13 mouse cellular contexts compared by ENCODE assay signal in the genomic region with DNA sequence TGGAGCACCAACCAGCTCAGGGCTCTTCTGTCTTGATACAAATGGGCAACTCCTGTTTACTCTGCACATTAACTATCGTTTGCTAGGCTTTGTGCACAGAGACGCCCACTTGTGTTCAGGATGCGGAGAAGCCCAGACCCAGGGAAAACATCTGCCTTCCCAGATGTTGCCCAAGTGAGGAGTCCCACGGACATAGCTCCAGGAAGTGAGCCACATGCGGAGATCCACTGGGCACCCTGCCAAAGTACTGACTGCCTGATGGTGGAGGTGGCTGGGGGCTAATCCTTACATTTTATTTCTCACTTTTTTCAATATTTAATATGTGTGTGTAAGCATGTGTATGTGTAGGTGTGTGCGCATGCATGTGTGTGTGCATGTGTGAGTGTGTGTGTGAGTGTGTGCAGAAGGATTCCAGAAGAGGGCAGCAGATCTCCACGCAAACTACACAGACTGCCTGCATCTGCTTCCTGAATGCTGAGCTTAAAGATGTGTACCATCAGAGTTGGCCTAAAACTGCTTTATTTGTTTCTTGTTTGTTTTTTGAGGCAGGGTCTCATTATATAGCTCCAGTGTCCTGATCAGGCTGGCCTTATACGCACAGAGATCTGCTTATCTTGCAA. TPM values are rescaled to one million over a fixed set of nuclear protein-coding genes. Genes with fewer than 3 reads are reported as not detected.
DNase-seq lines count a peak whose midpoint lies in the region; ATAC-seq and TF ChIP-seq lines count a peak whose summit lies in the region.
"Had no signal": no experiment of that assay in that cellular context is flagged by ENCODE, and none has a peak within 500 bp of the region (broad histone marks: within the 10 kb centered on the region; RNA-seq: fewer than 3 reads in every experiment).

No protein-coding gene starts in this region.

- H3K9me3 ChIP-seq in midbrain, embryonic 11.5 days (ENCODE audit: control insufficient read depth, low read length): no peaks in the 10 kb centered on the region; the same call in 1 of the 2 replicates
- H3K9me3 ChIP-seq: hindbrain, embryonic 15.5 days; limb, embryonic 15.5 days had no signal

- no peak overlapping the region for H3K4me2 ChIP-seq in midbrain, embryonic 11.5 days
- H3K4me2 ChIP-seq: hindbrain, embryonic 15.5 days; limb, embryonic 15.5 days; neural tube, embryonic 12.5 days had no signal

- TF ChIP-seq CTCF in kidney, adult 2 months (conservative IDR thresholded peaks at IDR 0.05; ENCODE audit: insufficient read depth, insufficient read length, low read depth, low read length): peak; percentile 91
- TF ChIP-seq CTCF in thymus, adult 2 months (IDR thresholded peaks at IDR 0.05; ENCODE audit: borderline replicate concordance, control insufficient read depth, extremely low read depth, insufficient read depth, low read length, poor library complexity): peak; percentile 46; the same call in 1 of the 2 replicates
- TF ChIP-seq CTCF in bone marrow macrophage, adult 2 months (IDR thresholded peaks at IDR 0.05; ENCODE audit: low read depth, low read length): peak; percentile 57; the same call in 1 of the 2 replicates

- TF ChIP-seq POLR2A in kidney, adult 2 months (IDR thresholded peaks at IDR 0.05; ENCODE audit: low read depth, low read length): no peak
- TF ChIP-seq POLR2A in thymus, adult 2 months (IDR thresholded peaks at IDR 0.05; ENCODE audit: control insufficient read depth, extremely low read depth, insufficient read depth, low read length, poor library complexity): no peak
- no peak for TF ChIP-seq POLR2A in bone marrow macrophage, adult 2 months (IDR thresholded peaks at IDR 0.05; ENCODE audit: borderline replicate concordance, low read depth, low read length)

- H3K27ac ChIP-seq in kidney, adult 2 months (ENCODE audit: insufficient read depth, low read depth, low read length): no peak overlapping the region
- H3K27ac ChIP-seq in thymus, adult 2 months (ENCODE audit: control insufficient read depth, insufficient read depth, low read length): no peak overlapping the region
- H3K27ac ChIP-seq in bone marrow macrophage, adult 2 months (ENCODE audit: insufficient read depth, low read depth, low read length): no peak overlapping the region
- H3K27ac ChIP-seq in midbrain, embryonic 11.5 days (ENCODE audit: low read depth, low read length): no peak overlapping the region
- H3K27ac ChIP-seq: hindbrain, embryonic 15.5 days; limb, embryonic 15.5 days; neural tube, embryonic 12.5 days had no signal

- WGBS in kidney, adult 2 months: 71% methylated on average over 8 of the region's 8 CpGs
- WGBS in thymus, adult 2 months: 82% methylated on average over 8 of the region's 8 CpGs
- WGBS in midbrain, embryonic 11.5 days: 90% methylated on average over 8 of the region's 8 CpGs

- H3K9ac ChIP-seq in midbrain, embryonic 11.5 days (ENCODE audit: low read length): no peak overlapping the region
- H3K9ac ChIP-seq: hindbrain, embryonic 15.5 days; limb, embryonic 15.5 days; neural tube, embryonic 12.5 days had no signal

- no peak overlapping the region for H3K4me3 ChIP-seq in kidney, adult 2 months (ENCODE audit: insufficient read depth, low read depth, low read length)
- no peak overlapping the region for H3K4me3 ChIP-seq in thymus, adult 2 months (ENCODE audit: control insufficient read depth, insufficient read depth, low read length)
- H3K4me3 ChIP-seq in bone marrow macrophage, adult 2 months (ENCODE audit: insufficient read depth, low read length): no peak overlapping the region
- H3K4me3 ChIP-seq in midbrain, embryonic 11.5 days (ENCODE audit: low read depth, low read length): no peak overlapping the region
- H3K4me3 ChIP-seq: hindbrain, embryonic 15.5 days; limb, embryonic 15.5 days; neural tube, embryonic 12.5 days had no signal

- H3K36me3 ChIP-seq in kidney, adult 2 months (ENCODE audit: control insufficient read depth, insufficient read depth, low read length): no peaks in the 10 kb centered on the region
- no peaks in the 10 kb centered on the region for H3K36me3 ChIP-seq in thymus, adult 2 months (ENCODE audit: control insufficient read depth, insufficient read depth, low read length)
- H3K36me3 ChIP-seq in midbrain, embryonic 11.5 days (ENCODE audit: control insufficient read depth, insufficient read depth, low read length): no peaks in the 10 kb centered on the region
- H3K36me3 ChIP-seq: hindbrain, embryonic 15.5 days; limb, embryonic 15.5 days; neural tube, embryonic 12.5 days had no signal

- DNase-seq in kidney, adult 2 months: peak; percentile 31
- no peak for DNase-seq in kidney, adult 8-10 months
- no peak for DNase-seq in thymus, adult 2 months
- no peak for DNase-seq in thymus, postnatal 10 days (ENCODE audit: low spot score in 2 of 2)
- peak; percentile 31 for DNase-seq in thymus, postnatal 14 days
- DNase-seq in midbrain, embryonic 11.5 days (ENCODE audit: low spot score, missing footprints): no peak
- DNase-seq: cerebellum, adult 18-20 months had no signal

- ATAC-seq in monocyte, adult 5-6 weeks (replicated peaks; ENCODE audit: insufficient number of reproducible peaks, low FRiP score, low TSS enrichment, poor library complexity, severe bottlenecking): no peak
- ATAC-seq in midbrain, embryonic 11.5 days (ENCODE audit: low FRiP score): no peak
- ATAC-seq: forebrain, embryonic 14.5 days had no signal

- H3K4me1 ChIP-seq in kidney, adult 2 months (ENCODE audit: control insufficient read depth, insufficient read depth, low read length): no peaks in the 10 kb centered on the region
- H3K4me1 ChIP-seq in thymus, adult 2 months (replicated peaks; ENCODE audit: control insufficient read depth, insufficient read depth, low read length): peaks cover 34% of the 10 kb centered on the region
- peaks cover 9% of the 10 kb centered on the region for H3K4me1 ChIP-seq in bone marrow macrophage, adult 2 months (ENCODE audit: control insufficient read depth, insufficient read depth, low read length)
- no peaks in the 10 kb centered on the region for H3K4me1 ChIP-seq in midbrain, embryonic 11.5 days (ENCODE audit: control insufficient read depth, insufficient read depth, low read length)
- H3K4me1 ChIP-seq: limb, embryonic 15.5 days; neural tube, embryonic 12.5 days had no signal

- no peaks in the 10 kb centered on the region for H3K27me3 ChIP-seq in kidney, adult 2 months (replicated peaks; ENCODE audit: control insufficient read depth, insufficient read depth, low read length)
- no peaks in the 10 kb centered on the region for H3K27me3 ChIP-seq in thymus, adult 2 months (ENCODE audit: control insufficient read depth, insufficient read depth, low read length)
- no peaks in the 10 kb centered on the region for H3K27me3 ChIP-seq in midbrain, embryonic 11.5 days (ENCODE audit: control insufficient read depth, insufficient read depth, low read length)
- H3K27me3 ChIP-seq: hindbrain, embryonic 15.5 days; limb, embryonic 15.5 days; neural tube, embryonic 12.5 days had no signal

RNA-seq across cellular contexts. Expression of a gene that starts 20.8 kb away (rescaled TPM):
- not detected in 2 replicates for polyA plus RNA-seq in kidney, adult 2 months (2012; rRNA removed)
- not detected in 2 replicates for polyA plus RNA-seq in thymus, adult 2 months (2012; rRNA removed)
- polyA plus RNA-seq in bone marrow macrophage, adult 2 months (2012; ENCODE audit: insufficient read depth, insufficient read length, missing spikeins): not detected in 2 replicates
- total RNA-seq in monocyte, adult 5-6 weeks (2017): not detected in 3 replicates
- not detected in 2 replicates for polyA plus RNA-seq in midbrain, embryonic 11.5 days (2014; fragmentation: Nextera tagmentation; extraction: Ambion mirVana)
- polyA plus RNA-seq: forebrain, embryonic 14.5 days; hindbrain, embryonic 15.5 days; limb, embryonic 15.5 days; neural tube, embryonic 12.5 days had no signal

RNA-seq across cellular contexts. Expression of a gene that starts 20.9 kb away (rescaled TPM):
- 30.0 and 34.5 TPM in 2 replicates for polyA plus RNA-seq in kidney, adult 2 months (2012; rRNA removed)
- polyA plus RNA-seq in thymus, adult 2 months (2012; rRNA removed): 47.8 and 55.8 TPM in 2 replicates
- polyA plus RNA-seq in bone marrow macrophage, adult 2 months (2012; ENCODE audit: insufficient read depth, insufficient read length, missing spikeins): 10.3 and 10.8 TPM in 2 replicates
- total RNA-seq in monocyte, adult 5-6 weeks (2017): 7.9 to 22.0 TPM (median 8.4 TPM) in 3 replicates
- 16.8 and 18.8 TPM in 2 replicates for polyA plus RNA-seq in midbrain, embryonic 11.5 days (2014; fragmentation: Nextera tagmentation; extraction: Ambion mirVana)

RNA-seq across cellular contexts. Expression of a gene that starts 23.5 kb away (rescaled TPM):
- polyA plus RNA-seq in kidney, adult 2 months (2012; rRNA removed): 1.3 and 1.7 TPM in 2 replicates
- 0.49 and 0.62 TPM in 2 replicates for polyA plus RNA-seq in thymus, adult 2 months (2012; rRNA removed)
- polyA plus RNA-seq in bone marrow macrophage, adult 2 months (2012; ENCODE audit: insufficient read depth, insufficient read length, missing spikeins): not detected in 2 replicates
- total RNA-seq in monocyte, adult 5-6 weeks (2017): not detected in 3 replicates
- 0.14 and 0.51 TPM in 2 replicates for polyA plus RNA-seq in midbrain, embryonic 11.5 days (2014; fragmentation: Nextera tagmentation; extraction: Ambion mirVana)
- polyA plus RNA-seq: forebrain, embryonic 14.5 days had no signal

RNA-seq across cellular contexts. Expression of a gene that starts 38.1 kb away (rescaled TPM):
- 16.0 and 18.8 TPM in 2 replicates for polyA plus RNA-seq in kidney, adult 2 months (2012; rRNA removed)
- 92.7 and 128 TPM in 2 replicates for polyA plus RNA-seq in thymus, adult 2 months (2012; rRNA removed)
- 84.5 and 85.2 TPM in 2 replicates for polyA plus RNA-seq in bone marrow macrophage, adult 2 months (2012; ENCODE audit: insufficient read depth, insufficient read length, missing spikeins)
- 698 to 1,062 TPM (median 980 TPM) in 3 replicates for total RNA-seq in monocyte, adult 5-6 weeks (2017)
- 16.0 and 19.7 TPM in 2 replicates for polyA plus RNA-seq in midbrain, embryonic 11.5 days (2014; fragmentation: Nextera tagmentation; extraction: Ambion mirVana)

Comparison
In these comparisons a context has a peak if more than half of its experiments do, and no peak if none do; other contexts are left out.
1. DNase-seq: peak in kidney, adult 2 months (single experiment) and thymus, postnatal 14 days (single experiment); none in kidney, adult 8-10 months (0 of 2), thymus, adult 2 months (single experiment), thymus, postnatal 10 days (0 of 2) and midbrain, embryonic 11.5 days (single experiment).
2. Peak in every context shown above with its lines, with median percentiles within 50 percentile points of each other: CTCF ChIP-seq.